Mouse (Mus musculus) small intestine, adult 2 months (tissue): Measurements from ENCODE around the gene Gpld1.

Experiments used
- CTCF ChIP-seq: fragments of 200-500 bp; IDR thresholded peaks from 2 replicates; pipeline ENCODE4 v1.5.1; 2012; ENCODE audit warnings: low read depth, mild to moderate bottlenecking, control low read depth, inconsistent platforms, low read length, moderate library complexity, mixed read lengths; ENCODE audit not compliant: insufficient replicate concordance, insufficient read length; ENCODE audit errors: extremely low read depth
- POLR2A ChIP-seq: fragments of 200-500 bp; IDR thresholded peaks from 2 replicates; pipeline ENCODE4 v1.6.1; 2012; ENCODE audit warnings: low read depth, mild to moderate bottlenecking, control low read depth, inconsistent platforms, low read length, moderate library complexity

- TF ChIP-seq CTCF (no peak), POLR2A (no peak)
These were observed 29.4 kb upstream of the Gpld1 start for GRCm38 (mm10) chr13:24913576-24913975.
